Mouse (Mus musculus) CD8-positive naive resting alpha-beta T cell, adult 2 months (primary cell): ENCODE measurements around the gene Col1a1.

ENCODE experiments used
- DNase-seq, 2 experiments: peaks; one replicate each; pipeline ENCODE4 v3.0.0; 2022; ENCODE audit warnings: low read depth in 2 of 2, low spot score in 2 of 2

Col1a1 gene

GRCm38 (mm10) chr11:94973313-94973712 lies 37.3 kb downstream of the Col1a1 start:
- DNase-seq: no peak

DNA sequence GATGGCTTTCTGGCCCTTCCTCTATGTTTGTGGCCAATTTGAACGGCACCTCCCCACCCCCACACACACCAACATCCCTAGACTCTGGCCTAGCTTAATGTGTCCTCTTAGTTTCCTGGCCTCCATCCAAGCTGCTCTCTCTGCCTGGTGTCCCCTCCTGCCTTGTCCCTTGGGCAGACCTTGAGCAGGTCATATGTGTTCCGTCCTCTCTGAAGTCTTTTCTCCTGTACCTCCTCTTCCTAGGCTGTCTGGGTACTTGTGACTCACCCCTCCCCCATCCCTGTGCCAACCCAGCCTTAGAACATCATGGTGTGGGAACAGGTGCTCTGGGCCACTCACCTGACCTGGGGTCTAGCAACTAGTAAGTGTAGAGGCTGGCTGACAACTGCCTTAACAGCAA lies 38.9 kb downstream of the Col1a1 start:
- no peak for DNase-seq

DNA sequence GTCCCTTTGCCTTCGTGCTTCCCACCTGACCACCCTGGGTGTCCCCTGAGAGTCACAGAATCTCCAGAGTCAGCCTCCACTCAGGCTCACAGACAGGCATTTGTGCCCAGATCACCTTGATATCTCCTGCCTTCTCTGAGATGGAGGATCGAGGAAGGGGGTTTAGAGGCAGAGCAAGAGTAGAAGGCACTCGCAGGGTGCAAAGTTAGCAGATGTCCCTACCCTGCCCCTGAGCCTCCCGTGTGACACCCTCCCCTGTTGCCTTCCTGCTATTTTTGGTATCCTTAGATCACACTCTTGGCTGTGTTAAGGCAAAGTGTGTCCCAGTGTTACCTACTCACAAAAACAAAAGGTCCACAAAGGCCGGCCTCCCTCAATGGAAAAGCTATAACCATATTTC lies 40.2 kb downstream of the Col1a1 start, which contains the start of gene Sgca:
TSS of gene Sgca (minus strand) at position 129 of the 400 bp plus-strand sequence.
- DNase-seq: no peak

DNA sequence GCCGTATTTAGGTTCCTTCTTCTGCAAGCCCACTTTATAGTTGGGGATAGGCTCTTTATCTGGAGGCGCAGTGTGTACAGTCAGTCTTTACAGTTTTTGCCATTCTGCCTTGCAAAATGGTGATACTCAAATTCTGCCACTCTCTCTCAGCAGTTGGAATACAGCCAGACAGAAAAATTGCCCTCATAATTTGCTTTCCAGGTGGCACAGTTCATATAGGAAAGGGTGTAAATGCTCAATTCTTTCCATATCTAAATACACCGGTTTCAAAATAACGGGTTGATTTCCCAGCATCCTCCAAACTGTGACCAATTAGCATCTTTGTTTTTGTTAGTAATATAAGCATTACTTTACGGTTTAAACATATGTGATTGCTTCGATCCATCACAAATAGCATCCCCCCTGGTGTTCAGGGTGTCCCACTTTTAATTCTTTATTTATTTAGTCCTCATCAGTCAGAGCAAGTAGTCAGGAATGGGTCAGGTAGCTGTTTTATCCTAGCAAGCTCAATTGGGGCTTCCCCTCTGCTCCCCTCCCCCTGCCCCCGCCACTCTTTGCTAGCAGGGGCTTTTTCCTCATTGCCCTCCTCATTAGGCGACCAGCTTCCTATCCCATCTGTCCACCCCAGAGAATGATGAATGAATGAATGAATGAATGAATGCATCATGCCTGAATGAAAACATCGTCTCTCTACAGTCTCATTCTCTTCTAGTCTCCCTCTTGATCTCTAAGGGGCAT lies 42.3 kb downstream of the Col1a1 start:
- DNase-seq: no peak

GRCm38 (mm10) chr11:94978947-94979346 lies 42.9 kb downstream of the Col1a1 start:
- peak; percentile 92 to 93 for DNase-seq

GRCm38 (mm10) chr11:94979462-94980179 lies 43.6 kb downstream of the Col1a1 start:
- DNase-seq: no peak

- DNase-seq: no peak
These were observed 49.1 kb downstream of the Col1a1 start for GRCm38 (mm10) chr11:94985140-94985539.

DNA sequence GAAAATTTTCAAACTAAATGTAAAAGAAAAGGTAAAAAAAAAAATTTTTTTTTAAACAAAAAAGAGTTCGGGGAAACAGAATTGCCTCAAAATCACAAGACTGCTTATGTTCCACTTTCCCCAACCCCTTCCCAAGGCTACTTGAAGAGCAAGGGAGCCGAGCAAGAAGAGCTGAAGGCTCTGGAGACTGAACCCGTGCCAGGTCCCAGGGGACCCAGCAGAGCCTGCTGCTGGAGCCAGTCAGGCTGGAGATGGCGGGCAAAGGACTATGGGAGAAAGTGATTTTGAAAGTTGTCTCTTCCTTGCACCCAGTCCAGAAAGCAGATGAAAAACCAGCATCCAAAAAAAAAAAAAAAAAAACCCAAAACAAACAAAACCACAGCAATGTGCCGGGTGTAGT lies 49.8 kb downstream of the Col1a1 start:
- no peak for DNase-seq

DNA sequence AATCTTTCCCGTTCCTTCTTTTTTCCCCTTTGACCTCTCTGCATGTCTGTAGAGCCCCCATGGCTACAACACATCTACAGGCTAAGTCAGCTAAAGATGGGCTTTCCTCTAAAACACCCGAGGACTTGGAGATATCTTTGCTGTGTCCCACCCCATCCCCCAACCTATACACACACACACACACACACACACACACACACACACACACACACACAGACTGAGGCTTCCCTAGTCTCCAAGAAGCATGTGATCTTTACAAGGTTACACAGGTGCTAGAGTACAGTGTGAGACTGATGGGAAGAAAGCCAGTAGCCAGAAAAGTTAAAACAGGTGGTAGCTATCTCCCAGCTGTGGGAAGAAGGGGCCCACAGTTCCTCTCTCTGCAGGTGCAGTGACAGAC lies 50.4 kb downstream of the Col1a1 start:
- DNase-seq: no peak

DNA sequence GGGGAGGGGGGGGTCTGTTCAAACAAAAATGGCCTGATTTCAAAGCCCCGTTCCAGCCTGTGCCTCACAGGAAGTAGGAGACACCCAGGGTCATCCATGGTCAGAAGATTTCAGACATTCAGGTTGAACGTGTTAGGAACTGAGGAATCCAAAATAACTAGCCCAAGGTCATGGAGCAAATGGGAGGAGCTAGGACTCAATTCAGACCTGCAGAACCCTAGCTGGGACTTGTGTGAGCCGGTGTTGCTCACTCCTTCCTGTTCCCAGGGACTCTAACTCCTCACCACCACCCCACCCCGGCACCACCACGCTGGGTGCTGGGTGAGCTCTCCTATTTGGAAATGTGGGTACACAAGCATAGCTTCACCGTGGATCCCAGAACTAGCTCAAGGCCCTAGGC lies 51.3 kb downstream of the Col1a1 start:
- DNase-seq: no peak

- DNase-seq: no peak
These were observed 51.8 kb downstream of the Col1a1 start for GRCm38 (mm10) chr11:94987851-94988250.

GRCm38 (mm10) chr11:94988780-94989561 lies 52.9 kb downstream of the Col1a1 start:
- DNase-seq: no peak

DNA sequence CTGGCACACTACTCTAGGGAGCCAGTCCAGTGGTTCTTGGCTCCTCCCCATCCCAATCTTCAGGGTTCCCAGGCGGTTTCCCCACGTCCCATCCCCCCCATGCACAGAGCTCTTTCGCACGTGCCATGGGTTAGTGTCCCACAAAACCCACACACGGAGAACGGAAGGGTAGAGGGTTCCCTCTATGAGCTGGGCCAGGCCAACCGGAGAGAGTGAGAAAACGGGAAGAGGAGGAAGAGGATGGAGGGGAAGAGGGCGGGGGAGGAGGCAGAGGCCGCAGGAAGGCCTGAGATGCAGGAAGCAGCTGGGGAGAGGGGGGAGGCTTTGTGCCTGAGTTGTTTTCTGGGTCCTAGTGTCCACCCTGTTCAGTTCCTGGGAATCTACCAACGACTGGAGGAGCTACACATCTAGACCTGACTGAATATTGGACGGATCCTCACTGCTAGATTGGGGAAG lies 53.6 kb downstream of the Col1a1 start:
- DNase-seq: peak in 1 of 2 experiments; percentile 65

DNA sequence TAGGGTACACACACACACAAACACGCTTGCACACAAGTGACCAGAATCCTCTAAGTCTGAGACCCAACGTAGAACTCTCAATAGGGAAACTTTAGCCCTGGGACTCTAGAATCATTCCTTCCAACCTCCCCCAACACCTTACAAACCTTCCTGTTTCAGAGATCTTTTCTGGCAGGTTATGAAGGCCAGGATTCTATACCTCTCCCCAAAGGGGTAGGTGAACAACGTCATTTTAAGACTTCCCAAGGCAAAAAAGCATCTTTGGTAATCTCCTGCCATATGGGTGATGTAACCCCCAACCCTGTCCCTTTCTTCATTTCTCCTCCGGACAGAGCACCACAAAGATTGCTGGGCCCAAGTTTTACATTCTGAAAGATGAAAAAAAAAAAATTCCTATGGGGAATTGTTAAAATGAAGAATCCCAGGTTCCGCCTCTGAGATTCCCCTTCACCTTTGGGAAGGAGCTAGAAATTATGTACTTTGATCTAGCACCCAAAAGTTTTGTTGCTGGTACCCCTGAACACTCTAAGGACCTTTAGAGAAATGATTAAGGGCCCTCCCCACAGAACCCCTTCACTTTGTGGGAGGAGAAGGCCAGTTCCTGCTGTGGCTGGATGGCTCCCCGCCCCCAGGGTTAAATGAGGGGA lies 54.2 kb downstream of the Col1a1 start:
- DNase-seq: no peak

GRCm38 (mm10) chr11:94990749-94991577 lies 54.9 kb downstream of the Col1a1 start, which contains the start of gene Ppp1r9b:
Gene Ppp1r9b (plus strand): TSS chr11:94991035.
- peak; percentile 83 to 88 for DNase-seq

GRCm38 (mm10) chr11:94991641-94992479 lies 55.8 kb downstream of the Col1a1 start:
- DNase-seq: no peak

GRCm38 (mm10) chr11:94992480-94992753 lies 56.4 kb downstream of the Col1a1 start:
- no peak for DNase-seq

- no peak for DNase-seq
These were observed 57.0 kb downstream of the Col1a1 start for GRCm38 (mm10) chr11:94992754-94993606.
